Mouse (Mus musculus) adrenal gland, adult 10 weeks (tissue): ENCODE results near the gene Hyal2. TPM values are rescaled to one million over a fixed set of nuclear protein-coding genes. Genes with fewer than 3 reads are reported as not detected.

ENCODE experiments used
- polyA plus RNA-seq: library from polyadenylated mRNA; stranded (reverse); fragments of 350-450 nt; fragmentation: Illumina TruSeq; extraction: RNeasy Lipid Tissue Mini Kit (QIAGEN cat#74804); gene quantifications from one replicate; pipeline ENCODE4 v1.2.3, GENCODE M21; 2014; ENCODE audit warnings: low read depth, low replicate concordance

Hyal2 gene
- polyA plus RNA-seq = 0.76 TPM

GRCm38 (mm10) chr9:107567702-107568319 is at the start of gene Hyal2:
Gene Hyal2, plus strand, starts transcription at chr9:107567945.

DNA sequence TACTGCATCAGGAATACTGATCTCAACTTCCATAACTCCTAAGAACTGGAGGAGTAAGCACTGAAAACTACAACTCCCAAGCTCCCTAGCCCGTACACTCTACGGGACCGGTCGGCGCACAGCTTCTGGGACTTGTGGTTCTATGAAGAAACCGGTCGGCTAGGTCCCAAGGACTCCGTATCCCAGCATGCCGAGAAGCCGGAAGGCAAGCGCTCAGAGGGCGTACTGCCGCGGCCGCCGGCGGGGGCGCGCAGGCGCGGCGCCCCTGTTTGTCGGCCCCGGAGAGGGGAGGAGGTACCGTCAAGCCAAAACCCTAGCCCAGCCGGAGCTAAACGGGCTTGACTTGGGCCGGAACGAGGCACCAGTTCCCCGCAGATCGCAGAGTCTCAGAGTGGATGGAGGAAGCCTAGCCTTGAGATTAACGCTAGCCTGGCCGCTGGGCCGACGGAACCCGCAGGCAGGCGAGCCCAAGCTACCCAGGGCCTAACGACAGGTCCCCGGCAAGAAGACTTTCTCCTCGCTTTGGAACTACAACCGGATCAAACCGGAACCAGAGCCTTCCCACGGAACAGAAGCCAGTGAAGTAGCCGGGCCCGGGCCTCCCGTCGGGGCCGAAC is 33.8 kb upstream of the Hyal2 start, which contains the start of gene Tmem115:
TSS of gene Tmem115 (plus strand) at position 155 of the 617 bp plus-strand sequence.

DNA sequence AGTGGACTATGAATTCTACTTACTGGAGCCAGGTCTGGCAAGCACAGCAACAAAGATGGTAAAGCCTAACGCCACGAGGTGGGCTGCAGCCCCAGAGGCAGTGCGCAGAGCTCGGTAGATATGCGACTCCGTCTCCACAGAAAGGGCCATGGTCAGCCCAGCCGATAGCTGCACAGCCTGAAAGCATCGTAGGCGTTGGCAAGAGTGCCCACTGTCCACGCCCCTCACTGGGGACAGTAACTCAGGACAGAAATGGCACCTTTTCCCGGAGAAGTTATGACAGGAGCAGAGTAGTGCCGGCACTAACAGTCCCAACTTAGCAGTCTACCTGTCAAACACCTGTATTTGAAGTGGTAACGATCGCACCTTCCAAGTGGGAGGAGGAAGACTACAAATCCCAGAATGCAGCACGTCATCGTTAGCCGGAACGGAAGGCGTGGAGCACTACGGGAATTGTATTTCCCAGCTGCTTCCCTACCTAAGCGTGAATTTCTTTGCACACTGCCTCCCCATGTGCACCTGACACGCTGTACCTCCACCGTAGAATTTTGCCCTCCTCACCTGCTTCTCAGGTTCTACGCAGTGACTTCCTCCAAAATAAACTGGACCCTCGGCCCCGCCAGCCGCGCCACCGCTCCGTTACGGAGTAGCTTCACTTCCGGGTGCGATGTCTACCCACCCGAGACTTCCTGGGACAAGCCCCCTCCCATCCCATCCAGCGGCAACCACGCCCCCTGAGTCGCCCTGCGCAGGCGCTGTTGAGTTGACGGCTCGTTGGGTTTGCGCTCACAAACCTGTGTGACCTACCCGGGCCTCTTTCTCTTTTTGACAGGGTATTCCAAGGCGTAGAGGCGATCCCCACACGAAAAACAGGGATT is 26.0 kb upstream of the Hyal2 start, which contains the start of the genes Cyb561d2 and Nprl2:
TSS of gene Cyb561d2 (minus strand) at position 720 of the 878 bp plus-strand sequence.
TSS of gene Nprl2 (plus strand) at position 753 of the 878 bp plus-strand sequence.

GRCm38 (mm10) chr9:107547026-107547425 is 20.7 kb upstream of the Hyal2 start, which contains the start of gene Zmynd10:
Gene Zmynd10, plus strand, starts transcription at chr9:107547298.

GRCm38 (mm10) chr9:107551117-107551889 is 16.4 kb upstream of the Hyal2 start, which contains the start of gene Rassf1:
Gene Rassf1, plus strand, starts transcription at chr9:107551555.

DNA sequence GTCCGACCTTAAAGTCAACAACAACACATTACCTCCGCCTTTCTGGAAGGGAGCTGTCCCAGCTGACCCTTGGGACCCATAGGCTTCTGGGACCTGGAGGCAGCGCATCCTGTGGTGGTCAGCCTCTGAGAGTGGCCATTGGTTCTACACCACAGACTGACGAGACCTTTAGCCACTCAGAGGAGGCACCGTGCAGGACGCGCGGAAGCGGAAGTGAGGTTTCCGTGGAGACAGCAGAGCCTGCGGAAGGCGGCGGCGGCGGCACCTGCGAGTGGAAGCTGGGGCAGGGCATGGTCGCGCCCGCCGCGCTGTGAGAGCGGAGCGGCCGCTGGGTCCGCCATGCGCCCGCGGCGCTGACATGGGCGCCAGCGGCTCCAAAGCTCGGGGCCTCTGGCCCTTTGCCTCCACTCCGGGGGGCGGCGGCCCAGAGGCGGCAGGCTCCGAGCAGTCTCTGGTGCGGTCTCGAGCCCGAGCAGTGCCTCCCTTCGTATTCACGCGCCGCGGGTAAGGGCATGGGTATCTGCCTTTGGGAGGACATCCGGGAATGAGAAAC is 4.6 kb upstream of the Hyal2 start, which contains the start of gene Tusc2:
TSS of gene Tusc2 (plus strand) at position 227 of the 553 bp plus-strand sequence.

GRCm38 (mm10) chr9:107576357-107577107 is 8.8 kb downstream of the Hyal2 start, which contains the start of gene Hyal1:
Gene Hyal1, plus strand, starts transcription at chr9:107576927.

DNA sequence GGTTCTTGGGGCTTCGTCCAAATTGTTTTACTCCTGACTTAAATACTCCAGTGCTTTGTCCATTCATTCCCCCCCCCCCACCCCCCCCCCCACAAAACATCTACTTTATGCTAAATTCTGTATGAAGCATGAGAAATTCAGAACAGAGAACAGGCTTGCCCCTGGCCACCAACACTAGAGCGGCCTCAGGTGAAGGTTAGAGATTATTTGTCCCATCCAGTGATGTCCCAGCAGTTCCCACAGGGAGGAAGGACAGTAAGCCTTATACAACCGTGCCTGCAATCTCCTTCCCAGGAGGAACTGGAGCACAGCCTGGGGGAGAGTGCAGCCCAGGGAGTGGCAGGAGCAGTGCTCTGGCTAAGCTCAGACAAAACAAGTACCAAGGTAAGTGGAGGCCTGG is 10.8 kb downstream of the Hyal2 start, which contains the start of gene Naa80:
TSS of gene Naa80 (plus strand) at position 301 of the 400 bp plus-strand sequence.

DNA sequence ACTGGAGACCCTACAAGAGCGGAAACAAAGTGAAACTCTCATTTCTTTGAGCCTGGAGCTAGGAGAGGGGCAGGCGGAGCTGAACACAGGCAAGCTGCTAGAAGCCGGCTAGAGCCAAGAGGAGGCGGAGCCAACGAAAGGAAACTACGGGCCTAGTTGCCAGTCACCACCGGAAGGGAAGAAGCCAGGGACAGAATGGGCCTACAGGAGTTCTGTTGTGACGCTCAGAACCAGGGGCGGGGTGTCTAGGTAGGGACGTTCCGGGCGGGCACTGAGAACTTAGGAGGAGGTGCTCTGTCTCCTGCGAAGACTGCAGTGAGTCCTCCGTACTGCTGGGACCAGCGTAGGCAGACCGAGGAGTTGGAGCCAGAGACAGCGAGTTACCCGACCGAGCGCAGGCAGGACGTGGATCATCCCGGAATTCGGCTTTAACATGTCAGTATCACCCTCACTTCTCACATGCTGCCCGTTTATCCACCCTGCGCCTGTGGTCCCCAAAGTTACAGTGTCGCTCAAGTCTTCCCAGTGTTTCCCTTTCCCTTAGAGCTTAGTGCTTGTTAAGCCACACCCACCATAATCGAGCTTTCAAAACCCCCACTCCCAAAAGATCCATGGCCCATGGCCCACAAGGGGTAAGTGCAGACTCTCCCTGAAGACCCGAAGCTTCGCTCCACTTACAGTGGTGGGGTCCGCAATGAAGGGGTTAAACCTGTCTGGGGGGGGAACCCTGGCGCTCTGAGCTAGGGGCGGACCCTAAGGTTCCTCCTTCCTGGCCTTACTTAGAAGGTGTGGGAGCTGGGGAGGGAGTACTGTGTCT is 13.0 kb downstream of the Hyal2 start, which contains the start of gene Hyal3:
TSS of gene Hyal3 (plus strand) at position 318 of the 817 bp plus-strand sequence.

DNA sequence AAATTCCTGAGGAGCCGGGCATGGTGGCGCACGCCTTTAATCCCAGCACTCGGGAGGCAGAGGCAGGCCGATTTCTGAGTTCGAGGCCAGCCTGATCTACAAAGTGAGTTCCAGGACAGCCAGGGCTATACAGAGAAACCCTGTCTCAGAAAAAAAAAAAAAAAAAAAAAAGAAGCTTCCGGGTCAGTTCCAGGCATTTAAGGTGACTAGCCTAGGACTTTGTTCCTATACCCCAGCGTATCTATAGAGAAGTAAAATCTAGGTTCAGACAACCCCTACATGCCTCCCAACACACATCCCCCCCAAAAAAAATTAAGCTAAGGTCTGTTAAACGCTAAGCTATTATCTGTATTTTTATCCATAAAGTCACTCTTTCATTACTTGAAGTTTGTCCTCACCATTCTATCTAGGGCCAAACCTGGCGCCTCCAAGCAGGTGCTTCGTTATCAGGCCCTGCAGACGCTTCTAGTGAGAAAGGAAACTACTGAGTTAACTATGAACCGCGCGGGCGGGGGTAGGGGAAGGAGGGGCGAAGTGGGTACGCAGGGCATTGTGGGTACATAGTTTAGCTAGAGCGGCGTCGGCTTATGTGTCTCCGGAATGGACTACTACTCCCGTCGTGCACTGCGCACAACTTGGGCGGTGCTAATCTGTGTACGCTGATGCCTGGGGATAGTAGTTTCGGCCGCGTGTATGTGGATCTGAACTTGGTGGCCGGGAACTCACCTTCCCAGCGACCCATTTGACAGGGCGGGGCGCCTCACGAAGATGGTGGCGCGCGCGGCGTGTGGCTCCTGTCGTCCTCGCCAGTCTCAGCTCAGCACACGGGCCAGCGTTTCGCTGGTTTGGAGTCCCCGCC is 19.5 kb downstream of the Hyal2 start, which contains the start of gene Ifrd2:
TSS of gene Ifrd2 (plus strand) at position 669 of the 859 bp plus-strand sequence.

GRCm38 (mm10) chr9:107608741-107609432 is 41.1 kb downstream of the Hyal2 start, which contains the start of gene Sema3b:
Gene Sema3b, minus strand, starts transcription at chr9:107609229.

Other genes with a start within 250 kb of the Hyal2 start
- gene Hemk1, start 229.6 kb upstream of the Hyal2 start, polyA plus RNA-seq = 2.3 TPM
- not detected for gene 6430571L13Rik, start 227.3 kb upstream of the Hyal2 start, polyA plus RNA-seq
- gene Cacna2d2, start 168.3 kb upstream of the Hyal2 start, polyA plus RNA-seq = 0.76 TPM
- gene Tmem115, start 34.0 kb upstream of the Hyal2 start, polyA plus RNA-seq = 0.23 TPM
- 4.6 TPM for gene Cyb561d2, start 25.8 kb upstream of the Hyal2 start, polyA plus RNA-seq
- 1.8 TPM for gene Nprl2, start 25.7 kb upstream of the Hyal2 start, polyA plus RNA-seq
- not detected for gene Zmynd10, start 20.6 kb upstream of the Hyal2 start, polyA plus RNA-seq
- 8.9 TPM for gene Rassf1, start 16.4 kb upstream of the Hyal2 start, polyA plus RNA-seq
- 30.0 TPM for gene Tusc2, start 4.7 kb upstream of the Hyal2 start, polyA plus RNA-seq
- 3.5 TPM for gene Hyal1, start 9.0 kb downstream of the Hyal2 start, polyA plus RNA-seq
- 2.7 TPM for gene Naa80, start 10.9 kb downstream of the Hyal2 start, polyA plus RNA-seq
- gene Hyal3, start 12.9 kb downstream of the Hyal2 start, polyA plus RNA-seq = not detected
- gene Ifrd2, start 19.7 kb downstream of the Hyal2 start, polyA plus RNA-seq = 21.9 TPM
- 0.70 TPM for gene Sema3b, start 41.3 kb downstream of the Hyal2 start, polyA plus RNA-seq
- gene Gnai2, start 67.4 kb downstream of the Hyal2 start, polyA plus RNA-seq = 34.5 TPM
- not detected for gene Slc38a3, start 101.6 kb downstream of the Hyal2 start, polyA plus RNA-seq
- gene Gnat1, start 111.8 kb downstream of the Hyal2 start, polyA plus RNA-seq = not detected
- gene Sema3f, start 142.5 kb downstream of the Hyal2 start, polyA plus RNA-seq = 0.87 TPM
- 169 TPM for gene Rbm5, start 203.1 kb downstream of the Hyal2 start, polyA plus RNA-seq